Comparison of ENCODE assay signal across 19 mouse cellular contexts in genomic region chr10:75568851-75569250, GRCm38 (mm10). TPM values are rescaled to one million over a fixed set of nuclear protein-coding genes. Genes with fewer than 3 reads are reported as not detected.
DNase-seq lines count a peak whose midpoint lies in the region; ATAC-seq and TF ChIP-seq lines count a peak whose summit lies in the region.
"Had no signal": no experiment of that assay in that cellular context is flagged by ENCODE, and none has a peak within 500 bp of the region (broad histone marks: within the 10 kb centered on the region; RNA-seq: fewer than 3 reads in every experiment).

No protein-coding gene starts in this region.

- TF ChIP-seq CTCF in midbrain, postnatal 0 days (IDR thresholded peaks at IDR 0.05), result no peak
- no peak for TF ChIP-seq CTCF in thymus, adult 2 months (IDR thresholded peaks at IDR 0.05; ENCODE audit: borderline replicate concordance, control insufficient read depth, extremely low read depth, insufficient read depth, low read length, poor library complexity)

- no peak for TF ChIP-seq POLR2A in thymus, adult 2 months (IDR thresholded peaks at IDR 0.05; ENCODE audit: control insufficient read depth, extremely low read depth, insufficient read depth, low read length, poor library complexity)

- DNase-seq in hindbrain, embryonic 14.5 days (ENCODE audit: low spot score), result no peak
- DNase-seq in midbrain, postnatal 0 days (ENCODE audit: low spot score), result no peak
- peak; percentile 49 to 63 for DNase-seq in kidney, postnatal 4 days
- no peak for DNase-seq in thymus, adult 2 months
- DNase-seq: cerebellum, postnatal 36 days; gastrocnemius, adult 2 months; retina, postnatal 1 day; spleen, adult 18-20 months had no signal

- H3K4me3 ChIP-seq in hindbrain, embryonic 13.5 days, result no peak overlapping the region
- no peak overlapping the region for H3K4me3 ChIP-seq in hindbrain, embryonic 14.5 days (replicated peaks; ENCODE audit: low read length)
- H3K4me3 ChIP-seq in midbrain, embryonic 13.5 days (replicated peaks), result no peak overlapping the region
- no peak overlapping the region for H3K4me3 ChIP-seq in midbrain, postnatal 0 days (ENCODE audit: low read depth, low read length)
- no peak overlapping the region for H3K4me3 ChIP-seq in thymus, adult 2 months (ENCODE audit: control insufficient read depth, insufficient read depth, low read length)
- H3K4me3 ChIP-seq: embryonic facial prominence, embryonic 15.5 days; forebrain, embryonic 15.5 days; gastrocnemius, adult 2 months; hindbrain, embryonic 15.5 days; neural tube, embryonic 15.5 days had no signal

- H3K4me1 ChIP-seq in hindbrain, embryonic 13.5 days (replicated peaks), result no peaks in the 10 kb centered on the region
- no peaks in the 10 kb centered on the region for H3K4me1 ChIP-seq in hindbrain, embryonic 14.5 days (replicated peaks; ENCODE audit: control insufficient read depth, insufficient read depth, low read length)
- H3K4me1 ChIP-seq in midbrain, embryonic 13.5 days (replicated peaks), result no peaks in the 10 kb centered on the region
- H3K4me1 ChIP-seq in midbrain, postnatal 0 days (ENCODE audit: insufficient read depth, low read length), result no peaks in the 10 kb centered on the region
- peaks cover 27% of the 10 kb centered on the region for H3K4me1 ChIP-seq in thymus, adult 2 months (replicated peaks; ENCODE audit: control insufficient read depth, insufficient read depth, low read length)
- H3K4me1 ChIP-seq: forebrain, embryonic 15.5 days; hindbrain, embryonic 15.5 days had no signal

- peaks cover 12% of the 10 kb centered on the region for H3K27me3 ChIP-seq in hindbrain, embryonic 13.5 days
- H3K27me3 ChIP-seq in hindbrain, embryonic 14.5 days (ENCODE audit: control insufficient read depth, insufficient read depth, low read length), result no peaks in the 10 kb centered on the region
- H3K27me3 ChIP-seq in midbrain, embryonic 13.5 days, result peaks cover 7% of the 10 kb centered on the region; the same call in 1 of the 2 replicates
- no peaks in the 10 kb centered on the region for H3K27me3 ChIP-seq in midbrain, postnatal 0 days (ENCODE audit: insufficient read depth, low read length)
- no peaks in the 10 kb centered on the region for H3K27me3 ChIP-seq in thymus, adult 2 months (ENCODE audit: control insufficient read depth, insufficient read depth, low read length)
- H3K27me3 ChIP-seq: embryonic facial prominence, embryonic 15.5 days; hindbrain, embryonic 15.5 days had no signal

- H3K36me3 ChIP-seq in hindbrain, embryonic 13.5 days, result no peaks in the 10 kb centered on the region
- no peaks in the 10 kb centered on the region for H3K36me3 ChIP-seq in hindbrain, embryonic 14.5 days (replicated peaks; ENCODE audit: control insufficient read depth, insufficient read depth)
- H3K36me3 ChIP-seq in midbrain, embryonic 13.5 days, result no peaks in the 10 kb centered on the region
- H3K36me3 ChIP-seq in midbrain, postnatal 0 days (ENCODE audit: insufficient read depth, low read length), result no peaks in the 10 kb centered on the region
- H3K36me3 ChIP-seq in thymus, adult 2 months (ENCODE audit: control insufficient read depth, insufficient read depth, low read length), result no peaks in the 10 kb centered on the region
- H3K36me3 ChIP-seq: embryonic facial prominence, embryonic 15.5 days; forebrain, embryonic 15.5 days; hindbrain, embryonic 15.5 days; neural tube, embryonic 15.5 days had no signal

- H3K9ac ChIP-seq in hindbrain, embryonic 13.5 days, result 0 out of 2 replicates have a peak overlapping the region, but pooled peaks have one; percentile 13
- no peak overlapping the region for H3K9ac ChIP-seq in hindbrain, embryonic 14.5 days
- H3K9ac ChIP-seq in midbrain, embryonic 13.5 days (replicated peaks), result no peak overlapping the region
- no peak overlapping the region for H3K9ac ChIP-seq in midbrain, postnatal 0 days (replicated peaks; ENCODE audit: low read length, poor library complexity, severe bottlenecking)
- H3K9ac ChIP-seq: embryonic facial prominence, embryonic 15.5 days; forebrain, embryonic 15.5 days; hindbrain, embryonic 15.5 days; liver, embryonic 14.5 days; neural tube, embryonic 15.5 days had no signal

- no peak overlapping the region for H3K4me2 ChIP-seq in hindbrain, embryonic 13.5 days
- no peak overlapping the region for H3K4me2 ChIP-seq in hindbrain, embryonic 14.5 days (replicated peaks)
- no peak overlapping the region for H3K4me2 ChIP-seq in midbrain, embryonic 13.5 days (replicated peaks)
- no peak overlapping the region for H3K4me2 ChIP-seq in midbrain, postnatal 0 days (ENCODE audit: low read depth, low read length, poor library complexity, severe bottlenecking)
- H3K4me2 ChIP-seq: embryonic facial prominence, embryonic 15.5 days; forebrain, embryonic 15.5 days; hindbrain, embryonic 15.5 days; neural tube, embryonic 15.5 days had no signal

- 17% methylated on average over 4 of the region's 4 CpGs for WGBS in hindbrain, embryonic 13.5 days
- WGBS in hindbrain, embryonic 14.5 days, result 12% methylated on average over 4 of the region's 4 CpGs
- 10% methylated on average over 4 of the region's 4 CpGs for WGBS in midbrain, embryonic 13.5 days
- WGBS in midbrain, postnatal 0 days, result 25% methylated on average over 4 of the region's 4 CpGs
- 76% methylated on average over 4 of the region's 4 CpGs for WGBS in thymus, adult 2 months

- no peaks in the 10 kb centered on the region for H3K9me3 ChIP-seq in hindbrain, embryonic 13.5 days
- H3K9me3 ChIP-seq in hindbrain, embryonic 14.5 days (ENCODE audit: control insufficient read depth, low read length), result no peaks in the 10 kb centered on the region
- no peaks in the 10 kb centered on the region for H3K9me3 ChIP-seq in midbrain, embryonic 13.5 days
- no peaks in the 10 kb centered on the region for H3K9me3 ChIP-seq in midbrain, postnatal 0 days (ENCODE audit: low read length)
- H3K9me3 ChIP-seq: embryonic facial prominence, embryonic 15.5 days; forebrain, embryonic 15.5 days; hindbrain, embryonic 15.5 days; neural tube, embryonic 15.5 days had no signal

- no peak overlapping the region for H3K27ac ChIP-seq in hindbrain, embryonic 13.5 days
- no peak overlapping the region for H3K27ac ChIP-seq in hindbrain, embryonic 14.5 days
- no peak overlapping the region for H3K27ac ChIP-seq in midbrain, embryonic 13.5 days
- no peak overlapping the region for H3K27ac ChIP-seq in midbrain, postnatal 0 days (ENCODE audit: low read depth, low read length)
- H3K27ac ChIP-seq in thymus, adult 2 months (ENCODE audit: control insufficient read depth, insufficient read depth, low read length), result no peak overlapping the region
- H3K27ac ChIP-seq: embryonic facial prominence, embryonic 15.5 days; forebrain, embryonic 15.5 days; gastrocnemius, adult 2 months; hindbrain, embryonic 15.5 days; liver, embryonic 14.5 days; neural tube, embryonic 15.5 days had no signal

- no peak for ATAC-seq in hindbrain, embryonic 13.5 days (ENCODE audit: low FRiP score)
- no peak for ATAC-seq in hindbrain, embryonic 14.5 days (ENCODE audit: low FRiP score)
- 0 out of 2 replicates have a peak, but pooled peaks have one; percentile 21 for ATAC-seq in midbrain, embryonic 13.5 days
- ATAC-seq in midbrain, postnatal 0 days (ENCODE audit: low FRiP score), result no peak
- no peak for ATAC-seq in erythroid progenitor cell, adult 5-6 weeks (replicated peaks; ENCODE audit: low FRiP score, poor library complexity, severe bottlenecking)
- ATAC-seq in monocyte, adult 5-6 weeks (replicated peaks; ENCODE audit: insufficient number of reproducible peaks, low FRiP score, low TSS enrichment, poor library complexity, severe bottlenecking), result no peak
- ATAC-seq: activated CD4-positive, CD25-positive, alpha-beta regulatory T cell, adult 4 months; forebrain, embryonic 15.5 days had no signal

RNA-seq across cellular contexts. Expression of gene Ggt1, which starts 7.4 kb away (rescaled TPM):
- polyA plus RNA-seq in hindbrain, embryonic 13.5 days (2015; fragmentation: Nextera tagmentation; extraction: Ambion mirVana), result 1.2 and 1.8 TPM in 2 replicates
- 1.6 and 1.7 TPM in 2 replicates for polyA plus RNA-seq in hindbrain, embryonic 14.5 days (2014; fragmentation: Nextera tagmentation; extraction: Ambion mirVana)
- 0.76 and 0.94 TPM in 2 replicates for polyA plus RNA-seq in midbrain, embryonic 13.5 days (2015; fragmentation: Nextera tagmentation; extraction: Ambion mirVana)
- total RNA-seq in midbrain, postnatal 0 days (2014; rRNA removed), result 1.4 and 5.4 TPM in 2 replicates
- 1.0 and 2.0 TPM in 2 replicates for polyA plus RNA-seq in midbrain, postnatal 0 days (2015; fragmentation: Nextera tagmentation; extraction: Ambion mirVana)
- total RNA-seq in erythroid progenitor cell, adult 5-6 weeks (2015; ENCODE audit: low replicate concordance), result not detected in 2 replicates
- not detected in 2 replicates for total RNA-seq in erythroid progenitor cell, adult 5-6 weeks (2017; ENCODE audit: low replicate concordance)
- 0.53 to 2.2 TPM in 2 of 3 replicates, not detected in the other for total RNA-seq in monocyte, adult 5-6 weeks (2017)
- polyA plus RNA-seq in thymus, adult 2 months (2012; rRNA removed), result 5.6 and 6.9 TPM in 2 replicates
- total RNA-seq: gastrocnemius, adult 2 months; megakaryocyte progenitor cell, adult 5-6 weeks had no signal

RNA-seq across cellular contexts. Expression of gene Lrrc75b, which starts 8.7 kb away (rescaled TPM):
- 24.8 and 27.3 TPM in 2 replicates for polyA plus RNA-seq in hindbrain, embryonic 13.5 days (2015; fragmentation: Nextera tagmentation; extraction: Ambion mirVana)
- 34.5 and 43.5 TPM in 2 replicates for polyA plus RNA-seq in hindbrain, embryonic 14.5 days (2014; fragmentation: Nextera tagmentation; extraction: Ambion mirVana)
- polyA plus RNA-seq in midbrain, embryonic 13.5 days (2015; fragmentation: Nextera tagmentation; extraction: Ambion mirVana), result 21.4 and 21.8 TPM in 2 replicates
- 41.4 and 44.2 TPM in 2 replicates for total RNA-seq in midbrain, postnatal 0 days (2014; rRNA removed)
- polyA plus RNA-seq in midbrain, postnatal 0 days (2015; fragmentation: Nextera tagmentation; extraction: Ambion mirVana), result 37.5 and 39.5 TPM in 2 replicates
- not detected in 2 replicates for total RNA-seq in erythroid progenitor cell, adult 5-6 weeks (2015; ENCODE audit: low replicate concordance)
- not detected in 2 replicates for total RNA-seq in erythroid progenitor cell, adult 5-6 weeks (2017; ENCODE audit: low replicate concordance)
- not detected in 3 replicates for total RNA-seq in monocyte, adult 5-6 weeks (2017)
- polyA plus RNA-seq in thymus, adult 2 months (2012; rRNA removed), result 1.8 and 2.2 TPM in 2 replicates
- total RNA-seq: megakaryocyte progenitor cell, adult 5-6 weeks had no signal

RNA-seq across cellular contexts. Expression of gene Ggt5, which starts 20.3 kb away (rescaled TPM):
- polyA plus RNA-seq in hindbrain, embryonic 13.5 days (2015; fragmentation: Nextera tagmentation; extraction: Ambion mirVana), result 1.9 TPM in 2 replicates
- polyA plus RNA-seq in hindbrain, embryonic 14.5 days (2014; fragmentation: Nextera tagmentation; extraction: Ambion mirVana), result 2.1 and 2.7 TPM in 2 replicates
- polyA plus RNA-seq in midbrain, embryonic 13.5 days (2015; fragmentation: Nextera tagmentation; extraction: Ambion mirVana), result 1.9 and 2.4 TPM in 2 replicates
- total RNA-seq in midbrain, postnatal 0 days (2014; rRNA removed), result 5.8 and 9.1 TPM in 2 replicates
- 1.3 and 2.4 TPM in 2 replicates for polyA plus RNA-seq in midbrain, postnatal 0 days (2015; fragmentation: Nextera tagmentation; extraction: Ambion mirVana)
- 1.1 TPM in 1 of 2 replicates, not detected in the other for total RNA-seq in erythroid progenitor cell, adult 5-6 weeks (2015; ENCODE audit: low replicate concordance)
- total RNA-seq in erythroid progenitor cell, adult 5-6 weeks (2017; ENCODE audit: low replicate concordance), result 0.39 TPM in 1 of 2 replicates, not detected in the other
- 0.75 to 2.8 TPM (median 1.8 TPM) in 3 replicates for total RNA-seq in monocyte, adult 5-6 weeks (2017)
- 49.5 and 73.6 TPM in 2 replicates for polyA plus RNA-seq in thymus, adult 2 months (2012; rRNA removed)

RNA-seq across cellular contexts. Expression of gene Gucd1, which starts 51.1 kb away (rescaled TPM):
- polyA plus RNA-seq in hindbrain, embryonic 13.5 days (2015; fragmentation: Nextera tagmentation; extraction: Ambion mirVana), result 22.3 and 22.9 TPM in 2 replicates
- 23.5 and 23.9 TPM in 2 replicates for polyA plus RNA-seq in hindbrain, embryonic 14.5 days (2014; fragmentation: Nextera tagmentation; extraction: Ambion mirVana)
- 23.7 and 27.3 TPM in 2 replicates for polyA plus RNA-seq in midbrain, embryonic 13.5 days (2015; fragmentation: Nextera tagmentation; extraction: Ambion mirVana)
- 41.2 and 48.0 TPM in 2 replicates for total RNA-seq in midbrain, postnatal 0 days (2014; rRNA removed)
- 12.6 and 14.4 TPM in 2 replicates for polyA plus RNA-seq in midbrain, postnatal 0 days (2015; fragmentation: Nextera tagmentation; extraction: Ambion mirVana)
- 71.7 and 89.7 TPM in 2 replicates for total RNA-seq in erythroid progenitor cell, adult 5-6 weeks (2015; ENCODE audit: low replicate concordance)
- 90.9 and 159 TPM in 2 replicates for total RNA-seq in erythroid progenitor cell, adult 5-6 weeks (2017; ENCODE audit: low replicate concordance)
- total RNA-seq in monocyte, adult 5-6 weeks (2017), result 49.4 to 66.8 TPM (median 54.5 TPM) in 3 replicates
- polyA plus RNA-seq in thymus, adult 2 months (2012; rRNA removed), result 77.0 and 80.5 TPM in 2 replicates

RNA-seq across cellular contexts. Expression of gene Snrpd3, which starts 51.5 kb away (rescaled TPM):
- 148 and 153 TPM in 2 replicates for polyA plus RNA-seq in hindbrain, embryonic 13.5 days (2015; fragmentation: Nextera tagmentation; extraction: Ambion mirVana)
- polyA plus RNA-seq in hindbrain, embryonic 14.5 days (2014; fragmentation: Nextera tagmentation; extraction: Ambion mirVana), result 118 and 119 TPM in 2 replicates
- 167 and 178 TPM in 2 replicates for polyA plus RNA-seq in midbrain, embryonic 13.5 days (2015; fragmentation: Nextera tagmentation; extraction: Ambion mirVana)
- total RNA-seq in midbrain, postnatal 0 days (2014; rRNA removed), result 17.2 and 20.4 TPM in 2 replicates
- polyA plus RNA-seq in midbrain, postnatal 0 days (2015; fragmentation: Nextera tagmentation; extraction: Ambion mirVana), result 137 and 143 TPM in 2 replicates
- 14.3 and 49.7 TPM in 2 replicates for total RNA-seq in erythroid progenitor cell, adult 5-6 weeks (2015; ENCODE audit: low replicate concordance)
- 16.3 and 42.9 TPM in 2 replicates for total RNA-seq in erythroid progenitor cell, adult 5-6 weeks (2017; ENCODE audit: low replicate concordance)
- total RNA-seq in monocyte, adult 5-6 weeks (2017), result 46.3 to 64.6 TPM (median 59.6 TPM) in 3 replicates
- 25.1 and 28.3 TPM in 2 replicates for polyA plus RNA-seq in thymus, adult 2 months (2012; rRNA removed)

Comparison
In these comparisons a context has a peak if more than half of its experiments do, and no peak if none do; other contexts are left out.
1. DNase-seq: peak in kidney, postnatal 4 days (2 of 2); none in hindbrain, embryonic 14.5 days (single experiment), midbrain, postnatal 0 days (single experiment) and thymus, adult 2 months (single experiment).
2. RNA of gene Ggt5, which starts 20.3 kb away (polyA plus RNA-seq): 49.5 to 73.6 TPM in thymus, adult 2 months; 1.9 to 2.4 TPM in midbrain, embryonic 13.5 days, 2.1 to 2.7 TPM in hindbrain, embryonic 14.5 days, 1.9 TPM in hindbrain, embryonic 13.5 days and 1.3 to 2.4 TPM in midbrain, postnatal 0 days; every median in the first group is over 10 times any median in the second.